Mouse (Mus musculus) thymus, adult 2 months (tissue): ENCODE measurements at regions not wholly inside any gene's neighbourhood (a gene's known extent, or its start where the extent isn't known, plus 50 kb on each side); places are given as distances from the start of the nearest gene placed in this dataset.

Source experiments
- CTCF ChIP-seq: fragments of 200-500 bp; IDR thresholded peaks from 2 replicates; pipeline ENCODE4 v1.5.1; 2012; ENCODE audit warnings: mild to moderate bottlenecking, control low read depth, low read length, moderate library complexity, borderline replicate concordance; ENCODE audit not compliant: control insufficient read depth, poor library complexity, insufficient read depth; ENCODE audit errors: extremely low read depth
- POLR2A ChIP-seq: fragments of 200-500 bp; IDR thresholded peaks from 2 replicates; pipeline ENCODE4 v1.6.1; 2012; ENCODE audit warnings: mild to moderate bottlenecking, low read length, control low read depth, moderate library complexity; ENCODE audit not compliant: control insufficient read depth, poor library complexity, insufficient read depth; ENCODE audit errors: extremely low read depth

DNA sequence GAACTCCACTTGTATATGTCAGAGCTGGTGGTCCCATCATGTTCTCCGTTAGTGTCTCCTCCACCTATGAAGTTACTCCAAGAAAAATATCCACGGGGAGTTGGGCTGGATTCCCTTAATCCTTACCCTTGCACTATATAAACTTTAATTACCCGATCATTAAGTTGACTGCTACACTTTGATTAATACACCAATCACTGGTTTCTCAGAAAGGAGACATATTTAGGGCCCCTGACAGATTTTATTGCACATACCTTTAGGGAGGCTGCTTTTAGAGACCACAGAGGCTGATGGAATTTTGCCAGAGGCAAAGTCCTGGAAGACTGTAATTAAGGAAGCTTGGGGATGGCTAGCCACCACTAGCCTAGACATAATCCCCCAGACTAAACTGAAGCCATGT is 457.3 kb downstream of the Fat4 start:
- TF ChIP-seq CTCF (no peak), POLR2A (no peak)
